Mouse (Mus musculus): ENCODE results near the gene Rufy2.
A peak's percentile ranks its signal among the peaks of the same experiment; 100 is the strongest.

Gene Rufy2

DNA sequence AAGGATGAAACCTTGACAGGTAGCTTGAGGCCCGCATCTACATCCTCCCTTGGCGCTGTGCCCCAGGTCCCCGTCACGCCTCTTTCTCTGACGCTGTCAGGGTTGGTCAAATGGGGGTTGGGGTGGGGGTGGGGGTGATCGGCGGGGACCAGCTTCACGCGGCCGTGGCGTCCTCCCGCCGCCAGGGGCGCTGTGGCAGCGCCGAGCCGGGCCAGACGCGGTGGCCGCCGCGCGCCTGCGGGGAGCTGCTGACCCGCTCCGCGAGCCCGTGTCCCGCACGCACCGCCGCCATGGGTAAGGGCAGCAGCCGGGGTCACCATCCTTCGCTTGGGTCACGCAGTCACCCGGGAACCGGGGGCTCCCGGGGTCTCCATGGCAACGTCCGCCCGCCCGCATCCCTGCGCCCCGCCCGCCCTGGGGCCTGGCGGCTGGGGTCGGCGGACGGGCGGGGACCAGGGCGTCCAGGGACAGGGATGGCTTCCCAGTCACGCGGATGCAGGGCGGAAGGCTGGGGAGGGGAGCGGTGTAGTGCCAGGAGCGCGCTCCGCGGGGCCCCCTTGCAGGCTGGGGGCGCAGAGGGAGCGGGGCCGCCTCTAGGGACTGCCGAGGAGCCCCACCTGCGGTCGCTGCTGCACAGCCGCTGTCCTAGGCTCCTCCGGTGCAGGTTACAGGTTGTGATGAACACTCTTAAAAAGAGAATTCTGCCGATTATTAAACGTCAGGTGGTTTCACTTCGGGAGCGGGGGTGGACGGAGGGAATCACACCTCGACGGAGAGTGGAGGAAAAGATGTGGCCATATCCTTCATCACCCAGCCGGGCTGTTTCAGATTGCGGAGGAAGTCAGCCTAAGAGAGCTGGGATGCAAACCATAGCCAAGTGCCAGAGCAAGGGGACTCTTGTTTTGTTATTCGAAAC is at the start of gene Rufy2:
Gene Rufy2 (plus strand): TSS at position 185 of the 916 bp plus-strand sequence.
- peak; percentile 97 to 99 for DNase-seq

DNA sequence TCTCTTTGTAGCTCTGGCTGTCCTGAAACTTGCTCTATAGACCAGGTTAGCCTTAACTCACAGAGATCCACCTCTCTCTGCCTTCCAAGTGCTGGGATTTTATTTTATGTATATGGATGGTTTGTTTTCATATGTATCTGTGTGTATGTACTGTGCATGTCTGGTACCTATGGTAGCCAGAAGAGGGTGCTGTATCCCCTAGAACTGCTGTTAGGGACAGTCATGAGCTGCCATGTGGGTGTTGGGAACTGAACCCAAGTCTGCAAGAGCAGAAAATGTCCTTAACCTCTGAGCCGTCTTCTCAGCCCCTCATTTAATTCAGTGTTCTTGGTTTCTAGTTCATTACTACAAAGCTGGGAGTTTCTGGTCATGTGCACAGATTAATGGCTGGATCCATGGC is 47.6 kb upstream of the Rufy2 start:
- DNase-seq: no peak

DNA sequence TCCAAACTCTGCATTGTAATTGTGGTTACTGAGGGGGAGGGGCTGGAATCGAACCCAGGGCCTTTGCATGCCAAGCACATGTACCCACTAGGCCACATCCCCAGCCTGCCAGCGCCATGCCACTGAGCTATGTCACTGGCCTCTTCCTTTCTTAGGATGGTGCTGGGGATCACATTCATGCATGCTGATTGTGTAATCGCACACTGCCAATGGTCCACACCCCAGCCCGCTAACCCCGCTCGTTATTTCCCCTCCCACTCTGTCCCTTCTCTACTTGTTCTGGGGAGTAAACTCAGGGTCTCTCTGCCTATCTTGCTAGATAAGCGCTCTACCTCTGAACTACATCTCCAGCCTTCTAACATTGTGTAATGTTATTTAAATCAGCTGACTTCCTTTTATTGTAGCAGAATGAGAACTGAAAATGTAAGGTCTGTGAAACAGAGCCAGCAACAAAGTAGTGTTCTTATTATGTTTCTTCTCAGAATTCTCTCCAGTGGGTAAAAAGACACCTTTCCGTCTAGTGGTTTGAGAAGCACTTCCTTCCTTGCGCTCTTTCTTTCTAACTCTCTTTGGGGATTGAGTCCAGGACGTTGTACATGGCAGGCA is 34.9 kb upstream of the Rufy2 start:
- no peak for DNase-seq

DNA sequence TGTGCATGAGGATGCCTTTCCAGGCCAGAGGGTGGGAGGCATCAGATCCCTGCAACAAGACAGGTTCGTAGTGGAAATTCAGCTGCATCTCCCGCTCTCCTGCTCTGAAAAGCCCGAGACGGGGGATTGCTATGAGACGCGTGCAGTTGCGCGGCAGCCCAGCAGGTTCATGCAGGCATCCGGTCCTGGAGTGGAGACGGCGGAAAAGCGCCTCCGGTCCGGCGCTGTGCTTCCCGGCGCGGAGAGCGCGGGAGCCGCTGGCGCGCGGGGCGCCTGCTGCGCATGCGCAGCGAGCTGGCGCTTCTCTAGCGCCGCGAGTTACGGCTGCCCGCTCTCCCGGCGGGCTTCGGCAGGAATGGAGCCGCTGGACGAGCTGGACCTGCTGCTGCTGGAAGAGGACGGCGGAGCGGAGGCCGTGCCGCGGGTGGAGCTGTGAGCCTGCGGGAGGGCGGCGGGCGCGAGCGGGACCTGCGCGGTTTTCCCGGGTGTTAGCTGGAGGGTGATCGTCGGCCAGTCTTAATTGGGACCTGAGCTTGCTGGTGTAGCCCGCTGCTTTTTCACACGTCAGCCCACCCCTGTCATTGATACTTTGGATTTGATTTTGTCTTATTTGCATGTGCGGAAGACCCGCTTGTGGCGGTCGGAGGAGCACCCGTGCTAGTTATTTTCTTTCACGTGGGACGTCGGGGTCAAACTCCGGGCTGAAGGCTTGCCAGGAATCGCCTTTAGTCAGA is 33.1 kb upstream of the Rufy2 start, which contains the start of gene Dna2:
Gene Dna2 (plus strand): TSS at position 289 of the 734 bp plus-strand sequence.
- DNase-seq: peak; percentile 82 to 84

DNA sequence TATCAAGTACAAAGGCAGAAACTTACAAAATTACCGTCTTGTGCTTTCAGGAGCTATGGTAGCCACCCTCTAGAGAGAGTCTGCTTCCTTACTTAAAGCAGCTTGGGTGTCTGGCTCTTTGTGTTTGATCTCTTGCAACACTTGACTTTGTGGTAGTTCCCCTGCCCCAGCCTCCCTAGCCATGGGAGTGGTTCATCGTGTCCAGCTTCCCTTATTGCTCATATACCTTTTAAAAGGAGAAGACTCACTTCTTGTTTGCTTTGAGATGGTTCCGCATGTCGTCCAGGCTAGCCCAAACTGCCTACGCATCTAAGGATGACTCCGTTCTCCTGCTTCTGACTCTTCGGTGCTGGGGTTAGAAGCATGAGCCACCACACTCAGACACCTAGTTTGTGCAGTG is 31.5 kb upstream of the Rufy2 start:
- DNase-seq: no peak

DNA sequence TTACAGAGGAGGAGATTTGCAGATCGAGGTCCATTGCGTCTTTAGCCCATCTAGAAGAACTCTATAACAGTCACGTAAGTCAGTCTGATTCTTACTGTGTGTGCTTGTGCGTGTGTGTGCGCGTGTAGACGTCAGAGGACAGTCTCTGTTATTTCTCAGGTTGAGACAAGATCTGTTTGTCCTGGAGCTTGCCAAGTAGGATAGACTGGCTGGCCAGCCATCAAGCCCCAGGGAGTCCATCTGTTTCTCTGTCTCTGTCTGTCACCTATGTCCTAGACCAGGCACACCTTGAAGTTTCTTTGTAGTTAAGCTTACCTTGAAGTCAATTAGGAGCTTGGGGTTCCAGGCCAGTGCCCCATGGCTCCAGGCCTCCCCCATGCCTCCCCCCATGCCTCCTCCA is 16.1 kb upstream of the Rufy2 start:
- peak; percentile 80 to 82 for DNase-seq

DNA sequence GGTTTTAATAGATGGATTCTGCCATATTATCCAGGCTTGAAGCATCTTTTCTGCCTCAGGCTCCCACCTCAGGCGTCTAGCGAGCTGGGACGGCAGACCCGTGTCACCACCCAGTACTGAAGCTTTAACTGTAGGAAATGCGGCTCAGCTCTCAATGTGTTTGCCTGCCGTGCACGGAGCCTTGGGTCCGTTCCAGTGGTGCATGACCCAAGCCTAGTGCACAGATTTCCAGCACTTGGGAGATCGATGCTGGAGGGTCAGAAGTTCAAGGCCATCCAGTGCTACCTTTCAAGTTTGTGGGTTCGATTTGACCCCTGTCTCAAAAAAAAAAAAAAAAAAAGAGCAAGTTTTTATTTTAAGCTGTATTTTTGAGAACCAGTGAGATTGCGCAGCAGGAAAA is 14.2 kb upstream of the Rufy2 start:
- DNase-seq: no peak

DNA sequence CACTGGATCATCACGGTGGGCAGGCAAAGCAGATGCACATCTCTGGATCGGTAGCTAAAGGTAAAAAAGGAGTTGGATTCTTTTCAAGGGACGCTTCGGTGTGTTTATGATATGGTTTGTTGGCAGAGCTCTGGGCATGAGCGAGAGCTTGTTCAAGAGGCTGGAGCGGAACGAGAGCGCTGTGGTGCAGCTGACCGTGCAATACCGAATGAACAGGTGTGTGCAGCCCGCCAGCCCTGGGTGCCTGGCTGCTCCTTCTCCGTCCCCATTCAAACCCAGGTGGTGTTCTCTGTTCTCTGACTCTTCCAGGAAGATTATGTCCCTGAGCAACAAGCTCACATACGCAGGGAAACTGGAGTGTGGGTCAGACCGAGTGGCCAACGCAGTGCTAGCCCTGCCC is 13.7 kb upstream of the Rufy2 start:
- DNase-seq: peak; percentile 37 to 56

DNA sequence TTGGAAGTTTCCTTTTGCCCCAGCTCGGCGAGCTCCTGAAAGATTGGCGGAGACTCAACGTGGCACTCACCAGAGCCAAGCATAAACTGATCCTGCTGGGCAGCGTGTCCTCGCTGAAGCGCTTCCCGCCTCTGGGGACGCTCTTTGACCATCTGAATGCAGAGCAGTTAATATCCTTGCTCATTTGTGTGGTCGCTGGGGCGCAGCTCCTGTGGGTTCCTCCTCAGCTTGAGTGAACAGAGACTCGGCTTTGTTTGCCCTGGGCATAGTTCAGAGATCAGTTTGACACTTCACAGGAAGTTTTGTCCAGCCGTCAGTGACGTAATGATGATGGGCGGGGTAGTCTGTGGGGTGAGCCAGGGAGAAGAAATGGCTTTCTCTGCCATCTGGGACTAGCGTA is 8.2 kb upstream of the Rufy2 start:
- DNase-seq: peak; percentile 50 to 67

DNA sequence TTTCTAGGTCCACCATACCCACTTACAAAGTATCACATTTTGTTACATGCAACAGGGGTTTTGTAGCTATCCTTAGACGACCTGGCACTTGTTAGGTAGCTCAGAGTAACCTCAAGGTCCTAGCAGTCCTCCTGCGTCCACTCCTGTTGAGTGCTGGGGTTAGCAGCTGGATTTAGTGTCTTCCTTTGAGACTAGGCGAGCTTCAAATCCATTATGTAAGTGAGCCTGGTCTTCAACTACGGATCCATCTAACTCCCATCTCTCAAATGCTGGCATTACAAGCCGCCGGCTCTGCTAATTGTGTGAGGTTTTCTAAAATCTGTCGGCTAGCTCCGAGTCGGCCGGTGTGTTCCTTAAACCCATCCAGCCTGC is 370 bp upstream of the Rufy2 start:
- no peak for DNase-seq

DNA sequence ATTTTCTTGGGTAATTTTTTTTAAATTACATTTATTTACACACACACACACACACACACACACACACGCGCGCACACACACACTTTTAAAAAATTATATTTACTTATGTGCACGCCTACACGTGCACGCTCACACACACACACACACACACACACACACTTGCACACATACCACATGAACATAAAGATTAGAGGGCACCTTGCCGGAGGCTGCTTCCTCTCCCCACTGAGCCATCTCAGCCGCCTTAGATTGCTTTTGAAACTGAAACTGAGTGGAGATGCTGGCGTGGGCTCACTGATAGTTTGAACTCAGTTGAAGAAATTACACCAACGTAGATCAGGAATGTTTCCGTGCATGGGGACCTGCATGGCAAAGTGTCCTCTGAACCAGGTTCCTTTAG is 4.0 kb downstream of the Rufy2 start:
- DNase-seq: no peak

DNA sequence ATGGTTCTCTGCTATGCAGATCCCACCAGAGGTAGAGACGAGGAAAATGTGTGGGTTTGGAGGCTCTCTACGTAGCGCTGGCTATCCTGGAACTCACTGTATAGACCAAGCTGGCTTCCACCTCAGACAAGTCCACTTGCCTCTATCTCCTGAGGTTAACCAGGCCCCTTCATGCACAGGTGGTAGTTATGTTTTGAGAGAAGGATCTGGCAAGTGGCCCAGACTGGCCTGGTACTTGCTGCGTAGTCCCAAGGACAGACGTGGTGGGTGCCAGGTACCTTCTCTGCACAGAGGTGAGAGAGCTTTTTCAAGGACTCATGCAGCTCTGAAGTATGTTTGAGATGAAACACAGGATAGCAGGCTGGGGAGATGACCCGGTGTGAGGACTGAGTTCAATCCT is 4.5 kb downstream of the Rufy2 start:
- DNase-seq: peak in 1 of 2 experiments; percentile 63

DNA sequence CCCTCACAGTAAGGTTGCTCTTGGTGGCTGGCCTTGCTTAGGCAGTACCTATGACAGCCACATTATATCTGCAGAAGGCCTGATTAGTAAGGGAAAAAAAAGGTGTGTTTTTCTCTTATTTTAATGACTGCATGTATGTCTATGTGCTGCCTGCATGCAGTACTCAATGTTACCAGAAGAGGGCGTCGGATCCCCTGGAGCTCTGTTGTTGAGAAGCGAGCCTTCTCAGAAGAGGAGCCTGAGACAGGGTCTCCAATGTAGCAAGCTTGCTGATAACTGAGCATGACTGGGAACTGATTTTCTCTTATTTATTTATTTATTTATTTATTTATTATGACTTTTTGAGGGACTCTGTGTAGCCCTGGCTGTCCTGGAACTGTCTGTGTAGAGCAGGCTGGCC is 7.3 kb downstream of the Rufy2 start:
- peak; percentile 24 to 44 for DNase-seq

DNA sequence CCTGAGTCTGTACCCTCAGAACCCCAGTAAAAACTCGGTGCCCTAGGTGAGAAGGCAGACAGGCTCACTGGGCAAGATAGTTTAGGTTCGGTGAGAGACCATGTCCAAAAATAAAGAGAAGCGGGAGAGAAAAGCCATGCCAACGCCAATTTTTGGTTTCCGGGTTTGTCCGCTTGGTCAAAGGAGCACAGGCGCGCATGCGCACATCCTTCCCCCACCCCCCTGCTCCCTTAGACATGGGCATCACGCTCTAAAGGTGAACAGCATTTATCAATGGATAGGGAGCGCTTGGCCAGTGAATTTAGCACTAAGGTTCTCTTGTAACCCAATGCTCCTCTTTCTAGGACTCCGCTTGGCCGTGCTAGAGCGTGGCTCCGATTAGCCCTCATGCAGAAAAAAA is 10.6 kb downstream of the Rufy2 start:
- DNase-seq: no peak

DNA sequence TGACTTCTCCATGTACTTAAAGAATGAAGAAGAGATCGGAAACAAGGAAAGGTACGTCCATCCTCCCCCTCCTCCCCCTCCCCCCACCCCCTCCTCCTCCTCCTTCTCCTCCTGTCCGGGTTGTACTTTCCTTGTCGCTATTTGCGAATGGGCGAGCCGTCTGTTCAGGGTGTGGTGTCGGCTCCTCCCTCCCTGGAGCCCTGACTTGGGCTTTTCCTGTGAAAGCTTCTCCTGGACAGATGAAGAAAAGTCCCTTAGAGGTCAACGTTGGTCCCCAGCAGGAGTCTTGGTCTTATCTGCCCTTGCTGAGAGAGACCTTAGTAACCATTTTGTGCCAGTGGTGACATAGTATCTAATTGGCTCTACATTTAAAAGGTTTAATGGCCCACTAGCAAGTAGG is 14.0 kb downstream of the Rufy2 start:
- no peak for DNase-seq

DNA sequence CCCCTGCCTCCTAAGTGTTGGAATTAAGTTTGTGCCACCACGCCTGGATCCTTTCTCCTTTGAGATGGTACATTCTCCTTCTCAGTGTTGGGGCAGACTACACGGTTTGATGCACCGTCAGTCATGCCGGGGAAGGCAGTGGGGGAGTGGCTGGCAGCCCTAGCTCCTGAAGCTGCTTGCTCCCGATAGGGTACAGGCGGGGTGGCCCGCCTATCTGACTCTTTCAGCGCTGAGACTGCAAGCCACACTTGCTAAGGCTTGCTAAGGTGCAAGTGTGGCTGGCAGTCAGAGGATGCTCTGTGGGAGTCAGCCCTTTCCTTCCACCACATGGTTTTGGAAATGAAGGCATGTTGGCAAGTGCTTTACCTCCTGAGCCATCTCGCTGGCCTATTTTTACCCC is 20.6 kb downstream of the Rufy2 start:
- DNase-seq: no peak

DNA sequence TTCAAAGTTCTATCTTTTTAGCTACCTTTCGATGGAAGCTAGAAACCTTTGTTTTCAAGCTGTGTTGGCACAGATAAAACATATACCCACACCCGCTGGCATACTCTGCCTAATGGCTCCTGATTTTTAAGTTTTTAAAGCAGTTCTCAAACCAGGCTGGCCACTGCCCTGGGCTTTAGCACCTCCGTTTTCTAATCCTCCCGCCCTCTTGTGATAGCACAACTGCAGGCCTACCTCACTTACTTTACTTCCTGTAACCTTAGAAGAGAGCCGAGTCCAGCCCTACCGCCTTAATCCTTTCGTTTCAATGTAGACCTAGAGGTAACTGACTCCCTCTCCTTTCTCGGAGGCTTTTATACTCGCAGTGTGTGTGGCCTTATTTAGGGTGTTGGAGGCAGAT is 23.2 kb downstream of the Rufy2 start:
- no peak for DNase-seq

DNA sequence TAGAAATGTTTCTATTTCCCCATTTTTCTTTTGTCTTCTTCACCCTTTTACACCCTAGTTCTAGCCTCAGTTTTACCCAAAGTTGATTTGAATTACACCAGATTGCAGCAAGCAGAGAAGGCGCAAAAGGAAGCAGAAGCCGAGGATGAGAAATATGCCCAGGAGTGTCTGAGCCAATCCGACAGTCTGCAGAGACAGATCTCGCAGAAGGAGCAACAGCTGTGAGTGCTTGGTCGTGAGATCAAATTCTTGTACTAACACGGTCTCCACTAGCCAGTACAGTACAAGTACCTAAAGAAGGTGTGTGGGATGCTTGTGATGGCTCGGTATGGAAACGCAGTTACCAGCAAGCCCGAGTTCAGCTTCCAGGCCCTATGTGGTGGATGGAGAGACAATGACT is 24.5 kb downstream of the Rufy2 start:
- DNase-seq: no peak

DNA sequence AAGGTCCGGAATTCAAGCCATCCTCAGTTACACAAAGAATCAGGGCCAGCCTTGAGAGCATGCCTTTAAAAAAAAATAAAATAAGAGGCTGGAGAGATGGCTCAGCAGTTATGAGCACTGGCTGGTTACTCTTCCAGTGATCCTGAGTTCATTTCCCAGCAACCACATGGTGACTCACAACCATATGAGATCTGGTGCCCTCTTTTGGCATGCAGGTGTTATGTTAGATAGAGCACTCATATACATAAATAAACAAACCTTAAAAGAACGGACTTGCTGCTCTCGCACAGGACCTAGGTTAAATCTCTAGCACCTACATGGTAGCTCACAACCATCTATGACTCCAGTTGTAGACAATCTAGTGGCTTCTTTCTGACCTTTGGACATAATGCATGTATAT is 28.2 kb downstream of the Rufy2 start:
- no peak for DNase-seq

DNA sequence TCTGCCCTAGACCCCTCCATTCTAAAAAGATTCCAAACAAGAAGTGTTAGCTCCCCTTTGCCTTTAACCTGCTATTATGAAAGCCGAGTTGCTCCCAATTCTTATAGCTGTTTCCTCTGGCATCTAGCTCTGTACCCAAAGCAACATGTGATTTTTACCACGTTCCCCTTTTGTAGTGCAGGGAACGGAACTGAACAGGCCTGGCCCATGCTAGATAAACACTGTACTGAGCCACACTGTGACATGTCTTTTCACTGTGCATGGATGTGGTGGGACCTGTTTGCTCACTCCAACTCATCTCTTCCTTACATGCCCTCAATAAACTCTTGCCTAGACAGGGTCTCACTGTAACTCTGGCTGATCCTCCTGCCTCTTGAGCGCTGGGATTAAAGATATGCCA is 30.2 kb downstream of the Rufy2 start:
- no peak for DNase-seq

DNA sequence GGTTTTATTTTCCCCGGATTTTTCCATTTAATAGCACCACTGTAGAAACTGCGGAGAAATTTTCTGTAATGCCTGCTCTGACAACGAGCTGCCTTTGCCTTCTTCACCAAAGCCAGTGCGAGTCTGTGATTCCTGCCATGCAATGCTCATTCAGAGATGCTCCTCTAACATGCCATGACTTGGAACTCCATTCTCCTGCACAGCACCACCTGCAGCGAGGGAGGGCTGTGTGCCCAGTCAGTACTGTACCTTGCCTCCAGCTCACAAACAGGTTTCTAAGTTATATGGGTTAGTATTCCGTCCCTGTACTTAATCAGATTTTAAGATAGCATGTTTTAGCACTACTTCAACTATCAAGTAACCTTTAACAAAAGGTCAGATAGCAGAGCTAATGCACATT is 31.5 kb downstream of the Rufy2 start:
- peak; percentile 62 to 75 for DNase-seq

DNA sequence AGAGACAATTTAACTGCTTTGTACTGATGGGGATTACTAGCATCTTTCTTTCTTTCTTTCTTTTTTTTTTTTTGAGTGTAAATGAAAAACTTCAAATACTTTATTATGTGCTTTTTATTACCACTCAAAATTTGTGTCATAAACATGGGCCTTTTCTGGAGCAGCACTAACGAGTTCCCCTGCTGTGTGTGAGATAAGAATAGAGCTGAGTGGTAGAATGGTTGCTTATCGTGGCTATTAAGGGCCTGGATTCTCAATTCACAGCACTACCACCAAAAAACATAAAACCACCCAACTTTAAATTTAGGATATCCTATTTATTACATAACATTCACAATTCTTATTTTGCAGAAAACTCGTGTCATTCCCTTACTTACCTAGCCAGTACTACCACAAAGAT is 33.5 kb downstream of the Rufy2 start:
- DNase-seq: no peak

DNA sequence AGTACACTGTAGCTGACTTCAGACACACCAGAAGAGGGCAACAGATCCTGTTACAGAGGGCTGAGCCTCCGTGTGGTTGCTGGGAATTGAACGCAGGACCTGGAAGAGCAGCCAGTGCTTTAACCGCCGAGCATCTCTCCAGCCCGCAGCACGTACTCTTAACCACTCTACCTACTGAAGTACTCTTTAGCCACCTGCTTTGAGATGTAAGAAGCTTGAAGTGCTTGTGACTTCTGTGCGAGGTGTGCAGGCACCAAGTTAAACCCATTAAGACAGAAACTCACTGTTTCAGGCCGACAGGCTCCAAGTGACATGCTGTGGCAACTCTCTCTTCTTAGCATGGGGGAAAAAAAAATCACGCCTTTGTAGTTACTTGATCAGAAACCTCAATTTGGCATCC is 34.1 kb downstream of the Rufy2 start:
- no peak for DNase-seq

DNA sequence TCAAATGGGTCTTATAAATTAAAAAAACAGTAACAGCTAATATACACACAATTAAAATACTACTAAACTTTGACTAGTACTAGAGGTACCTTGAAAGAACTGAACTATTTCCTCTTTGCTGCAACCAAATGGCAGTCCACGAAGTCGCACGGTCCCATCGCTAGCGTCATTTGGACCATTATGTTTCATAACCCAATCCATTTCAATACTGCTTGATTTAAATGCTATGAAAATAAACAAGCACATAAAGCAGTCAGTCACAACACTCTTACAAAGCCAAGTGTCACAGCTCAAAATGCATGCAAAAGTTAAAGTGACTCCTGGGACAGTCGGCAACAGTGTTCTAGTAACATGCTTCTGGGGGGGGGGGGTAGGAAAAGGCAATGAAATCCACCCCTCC is 39.3 kb downstream of the Rufy2 start:
- DNase-seq: no peak

All from cerebellum, postnatal 25 days (tissue).